Mouse (Mus musculus) left cerebral cortex, adult 8-10 months (tissue): Measurements from ENCODE around the gene Eme2. TPM values are rescaled to one million over a fixed set of nuclear protein-coding genes. Genes with fewer than 3 reads are reported as not detected.

Experiments
- DNase-seq, 2 experiments: peaks; one replicate each; pipeline ENCODE4 v3.0.0; 2022; ENCODE audit warnings: low spot score in 2 of 2
- total RNA-seq, 4 experiments: library from RNA; stranded (reverse); gene quantifications; 2 replicates each; pipeline ENCODE4 v1.2.4; 2022

The Eme2 gene
- total RNA-seq, 4 experiments from 2014 or later: 44.3 to 57.5 (median 48.6) TPM

DNA sequence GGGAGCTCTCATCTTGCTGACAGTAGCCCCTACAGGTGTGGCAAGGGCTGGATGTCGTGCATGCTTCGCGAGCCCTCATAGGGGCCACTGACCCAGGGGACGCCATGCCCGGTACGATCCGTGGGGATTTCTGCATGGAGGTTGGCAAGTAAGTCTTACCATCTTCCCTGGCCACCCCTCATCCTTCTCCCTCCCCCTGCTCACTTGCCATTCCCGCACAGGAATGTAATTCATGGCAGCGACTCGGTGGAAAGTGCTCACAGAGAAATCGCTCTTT, 2.0 kb upstream of the Eme2 start:
- DNase-seq: no peak

DNA sequence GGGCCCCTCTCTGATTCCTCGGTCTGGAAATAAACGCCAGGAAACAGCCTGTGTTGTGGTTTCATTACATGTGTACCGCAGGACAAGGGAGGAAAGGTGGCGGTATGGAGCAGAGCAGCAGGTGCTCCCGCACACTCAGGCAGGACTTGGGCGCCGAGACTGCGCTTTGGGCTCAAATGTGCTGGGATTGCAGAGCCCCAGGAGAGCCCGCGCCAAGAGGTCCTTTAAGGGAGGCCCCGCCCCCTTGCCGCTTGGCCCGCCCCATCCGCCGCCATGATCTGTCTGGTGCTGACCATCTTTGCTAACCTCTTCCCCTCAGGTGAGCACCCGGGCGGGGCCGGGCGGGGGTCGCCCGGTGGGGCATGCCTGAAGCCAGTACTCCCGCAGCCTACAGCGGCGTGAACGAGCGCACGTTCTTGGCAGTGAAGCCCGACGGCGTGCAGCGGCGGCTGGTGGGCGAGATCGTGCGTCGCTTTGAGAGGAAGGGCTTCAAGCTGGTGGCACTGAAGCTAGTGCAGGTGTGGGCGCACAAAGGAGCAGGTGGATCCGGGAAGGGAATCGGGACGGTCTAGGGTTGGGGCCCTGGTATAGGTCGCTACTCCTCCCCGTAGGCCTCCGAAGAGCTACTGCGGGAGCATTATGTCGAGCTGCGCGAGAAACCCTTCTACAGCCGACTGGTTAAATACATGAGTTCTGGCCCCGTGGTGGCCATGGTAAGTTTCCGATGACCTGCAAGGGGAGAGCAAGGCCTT, 1.5 kb upstream of the Eme2 start, which contains the start of gene Nme3:
Gene Nme3 (plus strand): TSS at position 260 of the 752 bp plus-strand sequence.
- peak; percentile 66 to 75 for DNase-seq

DNA sequence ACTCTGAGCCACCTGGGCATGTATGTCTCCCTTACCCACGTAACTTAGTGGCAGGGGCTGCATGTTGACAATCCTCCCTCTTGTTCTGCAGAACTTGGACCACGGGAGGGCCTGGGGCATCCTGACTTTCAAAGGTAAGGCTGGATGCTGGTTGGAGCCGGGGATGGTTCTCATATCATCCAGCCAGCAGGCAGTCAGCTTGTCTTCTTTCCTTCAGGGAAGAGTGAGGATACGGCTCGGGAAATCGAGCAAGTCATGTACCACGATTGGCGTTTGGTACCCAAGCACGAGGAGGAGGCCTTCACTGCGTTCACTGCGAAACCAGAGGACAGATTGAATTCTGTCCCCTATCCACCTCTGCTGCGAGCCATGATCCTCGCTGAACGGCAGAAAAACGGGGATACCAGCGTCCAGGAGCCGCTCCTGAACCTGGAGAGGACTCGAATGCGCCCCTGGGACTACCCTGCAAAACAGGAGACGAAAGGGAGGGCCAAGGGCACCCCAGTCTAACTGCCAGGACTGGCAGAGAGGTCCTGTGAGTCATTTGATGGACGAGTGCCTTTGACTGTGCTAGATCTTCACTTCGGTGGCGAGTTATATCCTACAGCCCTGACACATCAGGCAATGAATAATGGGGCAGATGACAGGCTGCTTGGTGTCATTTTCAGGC, 819 bp upstream of the Eme2 start:
- DNase-seq: no peak

DNA sequence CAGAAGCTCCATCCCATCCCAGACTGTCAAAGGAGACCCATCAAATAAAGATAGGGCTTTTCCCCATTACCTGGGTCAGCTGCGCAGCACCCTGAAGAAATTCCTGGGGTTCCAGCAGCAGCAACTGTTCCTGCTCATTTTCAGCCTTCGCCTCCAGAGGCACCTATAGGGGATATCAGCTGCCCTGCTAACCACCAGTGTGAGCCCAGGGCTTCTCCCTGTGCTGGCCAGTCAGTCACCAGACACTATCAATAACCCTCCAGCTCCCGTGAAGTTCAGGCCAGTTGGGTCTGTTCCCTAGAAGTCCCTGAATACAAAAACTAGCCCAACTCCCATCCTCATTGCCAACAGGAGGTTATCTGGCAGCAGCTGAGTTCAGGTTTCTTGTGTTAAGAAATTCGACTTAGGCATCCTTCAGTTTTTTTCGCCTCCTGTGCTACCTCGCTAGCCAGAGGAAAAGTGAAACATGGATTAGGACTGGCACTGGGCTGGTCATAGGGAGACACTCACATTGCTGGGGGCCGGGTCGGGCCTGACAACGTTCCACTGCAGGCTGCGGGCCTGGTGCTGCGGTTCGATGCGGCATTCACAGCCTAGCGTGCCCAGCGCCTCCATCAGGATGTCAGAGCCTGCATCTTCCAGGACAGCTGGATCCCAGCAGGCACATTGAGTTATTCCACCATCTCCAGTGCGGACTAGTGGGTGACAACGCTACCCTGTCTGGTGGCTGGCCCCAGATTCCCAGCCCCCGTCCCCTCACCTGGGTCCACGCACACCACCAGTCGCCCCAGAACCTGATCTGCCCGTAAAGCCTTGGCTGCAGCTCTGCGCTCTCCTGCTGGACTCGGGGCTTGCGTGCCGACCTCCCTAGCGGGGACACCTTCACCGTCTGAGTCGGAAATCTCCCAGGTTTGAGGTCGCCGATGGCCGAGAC, 559 bp downstream of the Eme2 start:
- no peak for DNase-seq

DNA sequence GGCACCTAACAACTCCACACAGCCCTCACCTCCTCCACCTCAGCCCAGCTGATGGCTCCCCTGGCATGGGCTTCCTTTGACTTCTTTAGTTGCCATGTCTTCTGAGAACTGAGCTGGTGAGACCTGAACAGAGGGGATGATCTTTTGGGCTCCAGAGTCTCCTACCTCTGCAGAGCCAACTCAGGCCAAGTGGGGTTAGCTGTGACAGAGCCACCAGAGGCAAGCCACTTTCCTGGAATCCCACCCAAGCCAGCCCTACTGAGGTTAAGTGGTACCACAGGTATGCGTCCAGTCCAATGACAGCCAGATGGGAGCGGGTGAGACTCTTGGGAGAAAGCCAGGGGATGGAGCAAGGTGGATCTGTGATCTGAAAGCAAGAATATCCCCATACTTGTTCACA, 1.6 kb downstream of the Eme2 start:
- DNase-seq: no peak

DNA sequence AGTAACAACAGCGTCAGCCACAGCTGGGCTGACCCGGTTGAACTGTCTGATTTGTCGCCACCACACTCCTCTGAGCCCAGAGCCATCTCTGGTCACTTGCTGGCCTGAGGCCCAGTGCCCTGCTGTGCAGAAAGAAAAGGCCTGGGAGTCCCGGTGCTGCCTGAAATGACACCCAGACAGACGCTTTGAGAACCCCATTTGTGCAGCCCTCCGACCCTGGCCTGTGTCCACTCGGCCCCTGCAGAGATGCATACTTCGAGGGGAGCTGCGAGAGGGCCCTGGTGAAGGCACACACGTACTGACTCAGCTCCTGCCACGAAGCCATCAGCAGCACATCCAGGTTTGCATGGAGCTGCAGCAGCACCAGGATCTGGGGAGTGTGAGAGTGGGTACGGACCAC, 2.1 kb downstream of the Eme2 start:
- DNase-seq: no peak

DNA sequence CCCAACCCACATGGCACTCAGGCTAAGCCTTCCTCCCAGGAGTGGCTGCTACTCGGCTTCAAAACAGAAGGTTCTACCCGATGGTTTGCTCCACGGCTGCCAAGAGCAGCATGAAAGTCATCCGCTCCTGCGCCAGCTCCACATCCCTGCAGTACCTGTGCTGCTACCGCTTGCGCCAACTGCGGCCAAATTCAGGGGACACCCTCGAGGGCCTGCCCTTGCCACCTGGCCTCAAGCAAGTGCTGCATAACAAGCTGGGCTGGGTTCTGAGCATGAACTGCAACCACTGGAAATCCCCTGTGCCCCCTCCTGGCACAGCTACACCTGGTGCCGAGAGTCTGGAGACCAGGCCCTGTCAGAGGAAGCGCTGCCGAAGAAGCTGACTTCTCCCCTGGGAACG, 3.6 kb downstream of the Eme2 start:
- DNase-seq: peak in 1 of 2 experiments; percentile 27

DNA sequence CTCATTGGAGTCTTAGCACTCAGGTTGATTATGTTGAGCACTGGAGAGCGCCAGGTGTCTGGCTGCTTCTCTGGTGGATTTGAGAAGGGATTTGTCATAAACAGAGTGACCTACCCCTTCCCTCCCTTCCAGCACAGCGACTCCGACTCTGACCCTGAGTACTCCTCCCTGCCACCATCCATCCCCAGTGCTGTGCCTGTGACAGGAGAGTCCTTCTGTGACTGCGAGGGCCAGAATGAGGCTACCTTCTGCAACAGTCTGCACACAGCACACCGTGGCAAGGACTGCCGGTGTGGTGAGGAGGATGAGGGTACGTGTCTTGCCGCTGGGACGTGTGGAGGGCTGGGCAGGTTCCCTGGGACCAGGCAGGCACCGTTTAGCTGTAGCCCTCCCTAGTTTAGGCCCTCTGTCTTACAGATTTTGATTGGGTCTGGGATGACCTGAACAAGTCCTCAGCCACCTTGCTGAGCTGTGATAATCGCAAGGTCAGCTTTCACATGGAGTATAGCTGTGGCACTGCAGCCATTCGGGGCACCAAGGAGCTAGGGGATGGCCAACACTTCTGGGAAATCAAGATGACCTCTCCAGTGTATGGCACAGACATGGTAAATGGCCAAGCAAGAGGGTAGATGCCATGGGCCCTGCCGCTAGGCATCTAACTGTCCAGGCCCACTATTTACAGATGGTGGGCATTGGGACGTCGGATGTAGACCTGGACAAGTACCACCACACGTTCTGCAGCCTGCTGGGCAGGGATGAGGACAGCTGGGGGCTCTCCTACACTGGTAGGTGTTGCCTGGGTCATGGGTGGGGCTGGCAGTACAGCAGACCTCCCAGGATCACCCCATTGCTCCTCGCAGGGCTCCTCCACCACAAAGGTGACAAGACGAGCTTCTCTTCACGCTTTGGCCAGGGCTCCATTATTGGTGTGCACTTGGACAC, 4.5 kb downstream of the Eme2 start:
- no peak for DNase-seq

DNA sequence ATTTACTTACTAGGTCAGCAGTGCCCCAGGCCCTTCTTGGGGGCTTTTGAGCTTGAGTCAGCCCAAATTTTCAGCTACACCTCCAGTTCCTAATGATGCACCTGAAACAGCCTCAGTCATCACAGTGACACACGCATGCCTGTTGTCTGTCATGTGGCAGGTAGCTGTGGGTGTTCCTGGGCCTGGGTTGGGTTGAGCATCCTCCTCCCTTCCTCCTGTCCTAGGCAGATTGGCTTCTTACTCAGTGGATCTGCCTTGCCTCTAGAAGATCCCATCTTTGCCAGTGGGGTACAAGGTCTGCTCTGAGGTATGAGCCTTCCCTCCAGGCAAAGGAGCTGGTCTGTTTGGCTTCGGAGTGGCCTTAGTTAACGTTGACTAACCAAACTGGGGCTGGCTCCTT, 6.0 kb downstream of the Eme2 start:
- peak in 1 of 2 experiments; percentile 11 for DNase-seq

DNA sequence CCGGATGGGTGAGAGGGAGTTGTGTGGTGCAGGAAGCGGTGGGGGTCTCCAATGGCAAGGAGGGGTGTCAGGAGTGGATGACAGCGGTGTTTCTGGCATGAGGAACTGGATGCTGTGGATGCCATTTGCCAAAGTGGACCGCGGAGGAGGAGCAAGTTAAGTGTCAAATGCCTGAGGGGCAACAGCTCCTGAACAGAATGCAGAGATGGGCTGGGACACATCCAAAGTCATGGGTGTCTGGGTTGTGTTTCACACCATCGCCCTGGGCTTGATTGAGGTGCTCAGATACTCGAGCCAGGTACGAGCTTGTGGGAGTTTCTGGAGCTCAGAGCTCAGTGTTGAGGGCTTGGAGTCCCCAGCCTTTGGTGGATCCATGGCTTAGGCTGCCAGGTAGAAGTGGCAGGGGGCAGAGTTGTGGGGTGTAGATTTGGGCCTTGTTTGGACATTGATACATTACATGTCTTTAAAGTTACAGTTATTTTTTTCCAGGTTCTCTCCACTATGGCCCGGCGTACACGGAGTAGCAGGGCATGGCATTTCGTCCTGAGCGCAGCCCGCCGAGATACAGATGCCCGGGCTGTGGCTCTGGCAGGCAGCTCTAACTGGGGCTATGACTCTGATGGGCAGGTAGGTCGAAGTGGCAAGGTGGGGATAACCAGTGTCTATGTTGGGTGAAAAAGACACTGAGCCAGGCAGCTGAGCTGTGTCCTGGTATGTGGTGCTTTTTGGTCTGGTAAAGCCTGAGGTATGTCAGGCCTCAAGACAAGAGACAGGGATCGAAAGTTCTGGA, 7.4 kb downstream of the Eme2 start:
- DNase-seq: peak in 1 of 2 experiments; percentile 14

DNA sequence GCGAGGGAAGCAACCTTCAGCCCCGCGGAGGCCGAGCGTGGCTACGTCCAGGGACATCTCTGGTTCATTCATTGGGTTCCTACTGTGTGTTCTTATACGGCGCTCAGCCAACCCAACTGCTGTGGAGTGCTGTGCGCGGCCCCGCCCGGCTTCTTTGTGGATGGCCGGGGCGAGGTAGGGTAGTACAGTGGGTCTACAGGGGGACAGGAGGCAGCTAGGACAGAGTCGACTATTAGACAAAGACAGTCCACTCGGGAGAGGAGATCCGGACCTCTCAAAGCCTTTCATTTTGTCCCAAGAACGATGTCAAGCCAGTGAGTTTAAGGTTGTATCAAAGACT, 8.0 kb downstream of the Eme2 start:
- no peak for DNase-seq

DNA sequence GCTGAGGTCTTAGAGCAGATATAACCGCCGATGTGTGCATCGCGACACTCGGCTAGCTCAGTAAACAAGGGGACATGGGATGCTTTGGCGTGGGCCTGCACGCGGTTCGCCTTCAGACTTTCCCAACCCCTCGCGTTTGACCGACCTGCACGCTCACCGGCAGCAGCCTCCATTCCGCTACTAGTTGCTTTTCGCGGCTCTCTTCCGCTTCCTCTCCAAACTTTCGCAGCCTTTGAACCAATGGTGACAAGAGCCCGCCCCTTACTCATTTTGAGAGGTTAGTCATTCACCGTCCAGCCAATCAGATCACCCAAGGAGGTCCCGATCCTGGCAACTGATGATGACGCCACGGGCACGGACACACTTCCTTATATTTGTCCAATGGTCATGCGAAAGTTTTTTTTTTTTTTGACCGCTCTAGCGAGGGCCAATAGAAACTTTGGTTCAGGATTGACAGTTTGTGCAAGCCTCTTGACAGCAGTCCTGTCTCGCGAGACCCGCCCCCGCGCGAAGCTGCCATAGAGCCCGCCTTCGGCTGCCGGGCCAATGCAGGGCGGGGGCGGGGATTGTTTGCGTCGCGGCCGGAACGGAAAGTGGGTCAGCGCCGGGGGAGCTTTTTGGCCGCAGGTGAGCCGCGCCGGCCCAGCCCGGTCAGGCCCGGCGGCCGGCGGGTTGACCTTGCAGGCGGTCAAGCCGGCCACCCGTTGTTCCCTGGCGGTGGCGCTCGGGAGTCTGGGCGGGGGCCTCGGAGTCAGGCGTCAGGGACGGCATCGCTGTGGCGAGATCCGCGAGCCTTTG, 8.6 kb downstream of the Eme2 start, which contains the start of the genes Nubp2 and Spsb3:
Gene Nubp2 (minus strand): TSS at position 216 of the 798 bp plus-strand sequence.
Gene Spsb3 (plus strand): TSS at position 510 of the 798 bp plus-strand sequence.
- DNase-seq: peak; percentile 90 to 100

DNA sequence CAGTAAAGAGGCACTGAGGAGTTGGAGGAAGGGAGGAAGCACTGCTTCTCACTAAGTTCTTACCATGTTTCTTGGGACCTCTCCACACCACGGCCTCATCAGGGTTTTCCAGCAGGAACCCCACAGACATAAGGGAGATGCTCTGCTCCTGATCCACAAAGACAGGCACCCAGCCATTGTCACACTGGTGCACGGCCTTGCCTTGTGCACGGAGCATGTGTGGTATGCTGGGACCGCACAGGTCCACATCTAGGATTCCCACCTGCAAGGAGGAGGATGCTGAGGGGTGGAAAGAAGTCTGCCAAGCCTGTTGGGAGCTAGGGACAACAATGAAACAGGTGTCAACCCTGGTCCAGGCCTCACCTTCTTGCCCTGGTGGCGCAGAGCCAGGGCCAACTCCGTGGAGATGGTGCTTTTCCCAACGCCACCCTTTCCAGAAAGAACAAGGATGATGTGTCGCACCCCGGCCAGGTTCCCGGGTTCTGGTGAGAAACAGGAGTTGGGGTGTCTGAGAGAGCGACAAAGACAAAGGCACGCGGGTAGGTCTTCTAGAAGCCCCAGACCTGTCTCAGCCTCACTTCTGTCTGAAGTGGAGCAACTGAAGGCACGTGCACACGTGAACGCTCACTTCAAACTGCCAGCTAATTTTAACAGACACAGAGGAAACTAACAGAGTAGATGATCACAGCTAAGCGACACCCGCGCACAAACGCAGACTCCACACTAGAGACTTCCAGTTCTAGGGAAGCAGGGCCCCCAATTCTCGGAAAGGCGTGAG, 9.3 kb downstream of the Eme2 start:
- no peak for DNase-seq

DNA sequence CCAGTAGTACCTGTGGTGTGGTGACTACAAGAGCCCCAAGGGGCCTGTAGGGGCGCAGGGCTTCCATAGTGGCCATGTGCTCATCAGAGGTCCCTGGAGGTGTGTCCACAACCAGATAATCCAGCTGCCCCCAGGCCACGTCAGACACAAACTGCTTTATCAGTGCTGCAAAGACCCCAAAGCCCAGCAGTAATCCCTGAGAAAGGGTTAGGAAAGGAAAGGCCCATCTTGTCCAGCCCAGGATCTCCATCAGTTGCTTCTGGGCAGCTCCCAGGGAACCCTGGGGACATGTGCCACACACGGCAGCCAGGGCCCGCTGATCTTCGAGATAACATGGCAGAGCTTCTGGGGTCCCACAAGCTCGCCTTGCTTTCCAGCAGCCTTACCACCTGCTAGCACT, 10.5 kb downstream of the Eme2 start:
- DNase-seq: no peak

DNA sequence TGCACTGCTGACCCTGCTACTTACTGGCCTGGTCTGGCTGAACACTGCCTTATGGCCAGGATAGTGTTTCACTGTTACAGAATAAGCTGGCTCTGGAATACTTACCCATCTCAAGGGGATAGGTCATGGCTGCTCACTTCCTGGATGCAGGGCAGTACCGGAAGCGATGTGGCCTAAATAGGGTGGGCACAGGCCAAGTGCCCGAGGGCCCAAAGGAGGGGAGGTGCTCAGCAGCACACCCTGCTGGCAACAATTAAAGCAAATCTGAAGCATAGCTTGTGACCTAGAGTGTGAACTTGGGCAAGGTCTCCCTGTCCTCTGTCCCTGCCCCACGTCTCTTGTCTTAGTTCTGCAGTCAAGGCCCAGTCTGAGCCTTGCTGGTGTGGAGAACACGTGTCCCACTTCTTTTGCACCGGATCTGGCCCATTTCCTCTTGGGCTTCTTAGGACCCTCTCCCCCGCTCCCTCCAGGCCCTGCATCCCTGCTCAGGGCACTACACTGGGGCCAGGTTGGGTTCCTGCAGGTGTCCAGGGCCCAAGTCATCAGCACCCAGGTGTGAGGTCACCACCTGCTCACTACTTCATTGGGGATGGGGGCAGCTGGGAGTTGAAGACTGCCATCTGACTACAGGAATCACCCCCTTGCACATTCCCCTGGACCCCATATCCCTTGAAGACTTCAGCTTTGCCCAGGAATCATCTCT, 13.0 kb downstream of the Eme2 start:
- DNase-seq: no peak

DNA sequence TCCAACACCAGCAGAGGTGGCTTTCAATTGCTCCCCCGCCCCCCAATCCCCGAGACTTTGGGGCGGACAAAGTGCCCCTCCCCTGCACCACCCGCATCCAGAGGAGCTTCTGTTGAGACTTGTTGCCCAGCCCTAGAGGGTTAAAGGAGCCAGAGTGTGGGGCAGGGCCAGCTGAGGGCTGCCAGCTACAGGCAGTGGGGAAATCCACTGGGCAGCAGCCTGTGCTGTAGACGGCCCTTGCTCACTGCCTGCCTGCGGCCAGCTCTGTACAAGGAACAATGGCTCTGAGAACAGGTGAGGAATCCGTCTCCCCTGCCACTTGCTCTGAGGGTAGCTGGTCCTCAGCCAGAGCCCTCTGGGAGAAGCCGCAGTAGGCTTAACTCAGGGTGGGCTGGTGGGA, 16.4 kb downstream of the Eme2 start:
- DNase-seq: no peak

DNA sequence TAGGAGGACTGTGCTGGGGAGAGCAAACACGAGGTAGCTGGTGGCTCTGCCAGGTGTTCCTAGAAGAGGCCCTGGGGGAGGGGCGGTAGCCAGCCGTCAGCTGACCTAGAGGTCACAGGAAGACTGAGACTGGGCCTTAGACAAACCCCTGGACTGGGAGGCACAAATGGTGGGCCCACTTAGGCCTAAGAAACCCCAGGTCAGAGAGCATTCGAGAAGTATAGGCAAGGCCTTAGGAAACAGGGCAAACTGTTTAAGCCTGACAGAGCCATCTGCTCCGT, 16.8 kb downstream of the Eme2 start:
- no peak for DNase-seq
